Mouse (Mus musculus) G1E (cell line): Measurements from ENCODE around the gene Cbfa2t3. TPM values are rescaled to one million over a fixed set of nuclear protein-coding genes. Genes with fewer than 3 reads are reported as not detected.

Experiments
- ATAC-seq: 2 replicates; pipeline ENCODE4 v1.8.0; 2016; ENCODE audit warnings: mild to moderate bottlenecking; ENCODE audit not compliant: insufficient number of reproducible peaks, poor library complexity, low FRiP score, severe bottlenecking; ENCODE audit errors: extremely low read depth
- DNase-seq: peaks from one replicate; pipeline ENCODE4 v3.0.0; 2012; ENCODE audit warnings: low spot score
- H3K27me3 ChIP-seq: 2 replicates; pipeline ENCODE4 v1.6.1; 2012; ENCODE audit warnings: mild to moderate bottlenecking, low read length, inconsistent platforms; ENCODE audit not compliant: insufficient read depth
- H3K36me3 ChIP-seq: replicated peaks from 2 replicates; pipeline ENCODE3; 2012; ENCODE audit warnings: mild to moderate bottlenecking, inconsistent platforms
- H3K4me1 ChIP-seq: 2 replicates; pipeline ENCODE4 v1.6.1; 2012; ENCODE audit warnings: low read depth, low read length, inconsistent platforms, mixed read lengths; ENCODE audit not compliant: insufficient read depth
- H3K4me3 ChIP-seq: 2 replicates; pipeline ENCODE4 v1.5.1; 2012; ENCODE audit warnings: low read depth, mild to moderate bottlenecking, inconsistent platforms, low read length, moderate library complexity, mixed read lengths
- H3K9me3 ChIP-seq: replicated peaks from 2 replicates; pipeline ENCODE4 v1.6.1; 2012; ENCODE audit warnings: inconsistent platforms
- CTCF ChIP-seq: IDR thresholded peaks from 2 replicates; pipeline ENCODE4 v1.5.1; 2012; ENCODE audit warnings: low read depth, low read length, inconsistent platforms, mixed read lengths
- GATA1 ChIP-seq: IDR thresholded peaks from 2 replicates; pipeline ENCODE4 v1.6.1; 2012; ENCODE audit warnings: borderline replicate concordance, low read length, inconsistent platforms, mixed read lengths
- GATA2 ChIP-seq: IDR thresholded peaks from 2 replicates; pipeline ENCODE4 v1.6.1; 2012; ENCODE audit warnings: low read depth, low read length, inconsistent platforms, borderline replicate concordance
- POLR2AphosphoS5 ChIP-seq: IDR thresholded peaks from 2 replicates; pipeline ENCODE4 v1.6.1; 2012; ENCODE audit warnings: low read depth, low read length, inconsistent platforms; ENCODE audit not compliant: insufficient replicate concordance
- TAL1 ChIP-seq: conservative IDR thresholded peaks from 2 replicates; pipeline ENCODE4 v1.6.1; 2012; ENCODE audit warnings: low read depth, low read length, inconsistent platforms, mixed read lengths
- polyA plus RNA-seq: library from polyadenylated mRNA; stranded (reverse); fragments of >175 nt; gene quantifications from 2 replicates; pipeline ENCODE4 v1.2.3, GENCODE M21; 2012
- total RNA-seq, 2 experiments: library from RNA; stranded (forward) in 1 of 2; stranded (reverse) in 1 of 2; fragments of 200-1000 nt in 1 of 2; fragments of >200 nt in 1 of 2; fragmentation: Nextera tagmentation in 1 of 2; gene quantifications; 2 replicates each; pipeline ENCODE4 v1.2.3; 2014 to 2017

The Cbfa2t3 gene
- total and polyA plus RNA-seq, 3 experiments, result 19.9 to 287 (median 99.0) TPM

DNA sequence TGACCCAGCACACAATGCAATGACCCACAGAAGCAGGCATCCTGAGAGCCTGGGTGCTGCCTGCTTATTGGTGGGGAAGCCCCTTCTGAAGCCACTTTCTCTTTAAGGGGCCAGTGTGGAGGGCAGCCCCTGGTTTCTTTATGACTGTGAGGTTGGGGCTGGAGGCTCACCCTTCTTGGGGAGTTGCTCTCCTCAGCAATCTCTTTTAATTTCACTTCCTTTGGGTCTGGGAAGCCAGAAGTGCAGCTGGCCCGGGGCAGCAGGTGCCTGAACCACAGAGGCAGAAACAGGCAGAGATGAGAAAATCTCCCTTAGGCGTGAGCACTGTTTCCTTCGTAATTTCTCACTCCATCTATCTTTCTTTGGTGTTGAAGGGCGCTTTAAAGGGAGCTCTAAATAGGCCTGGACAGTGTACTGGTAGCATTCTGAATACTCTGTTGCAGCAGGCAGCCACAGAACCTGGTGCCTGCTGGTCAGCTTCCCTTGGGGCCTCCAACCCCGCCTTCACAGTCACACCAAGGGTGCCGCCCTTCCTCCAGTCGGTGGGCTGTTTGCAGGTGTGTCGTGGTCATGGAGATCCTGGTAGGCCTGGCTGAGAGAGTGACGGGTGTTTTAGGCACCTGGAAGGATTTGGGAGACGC lies 3.5 kb upstream of the Cbfa2t3 start:
- peak overlapping the region; percentile 63; the same call in 1 of the 2 replicates for H3K4me3 ChIP-seq
- H3K9me3 ChIP-seq, result no peaks in the 10 kb centered on the region
- peaks cover 10% of the 10 kb centered on the region for H3K36me3 ChIP-seq
- peaks cover 96% of the 10 kb centered on the region for H3K4me1 ChIP-seq
- ATAC-seq, result no peak
- no peaks in the 10 kb centered on the region; the same call in 1 of the 2 replicates for H3K27me3 ChIP-seq
- DNase-seq, result no peak
- TF ChIP-seq GATA1 (no peak), TAL1 (no peak), GATA2 (no peak), POLR2AphosphoS5 (no peak), CTCF (no peak)

GRCm38 (mm10) chr8:122701441-122702185 lies 2.7 kb upstream of the Cbfa2t3 start:
- peaks cover 96% of the 10 kb centered on the region for H3K4me1 ChIP-seq
- TF ChIP-seq POLR2AphosphoS5 (no peak), CTCF (no peak), TAL1 (no peak), GATA1 (no peak), GATA2 (no peak)
- no peak for ATAC-seq

DNA sequence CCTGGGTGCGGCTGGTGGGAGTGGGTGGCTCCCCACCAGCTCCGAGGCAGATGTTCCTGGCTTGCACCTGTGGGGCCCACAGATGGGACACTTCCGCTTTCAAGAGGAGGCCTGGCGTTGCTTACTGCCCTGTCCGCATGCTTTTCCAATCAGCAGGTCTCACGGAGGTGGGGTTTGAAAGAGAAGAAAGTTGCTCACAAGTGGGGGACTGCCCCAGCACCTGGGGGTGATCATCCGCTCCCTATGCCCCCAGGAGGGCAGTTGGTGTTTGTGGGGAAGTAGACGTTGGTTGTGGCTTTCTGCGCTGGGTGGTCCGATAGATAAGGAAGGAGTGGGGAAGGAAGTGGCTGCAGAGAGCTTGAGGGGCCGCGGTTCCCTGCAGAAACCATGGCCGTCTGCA lies 1.7 kb upstream of the Cbfa2t3 start:
- H3K36me3 ChIP-seq, result peaks cover 27% of the 10 kb centered on the region
- H3K9me3 ChIP-seq, result no peaks in the 10 kb centered on the region
- peak; percentile 70 for ATAC-seq
- H3K4me3 ChIP-seq, result peak overlapping the region; percentile 58; the same call in 1 of the 2 replicates
- DNase-seq, result peak; percentile 88
- peaks cover 96% of the 10 kb centered on the region for H3K4me1 ChIP-seq
- H3K27me3 ChIP-seq, result no peaks in the 10 kb centered on the region
- TF ChIP-seq POLR2AphosphoS5, result no peak
- peak; percentile 91 for TF ChIP-seq TAL1

More at GRCm38 (mm10) chr8:122701441-122702185, 2.7 kb upstream of the Cbfa2t3 start:
- Histone ChIP-seq H3K9me3 (no peaks in the 10 kb centered on the region), H3K4me3 (peak overlapping the region; percentile 63; the same call in 1 of the 2 replicates), H3K27me3 (no peaks in the 10 kb centered on the region), H3K36me3 (peaks cover 17% of the 10 kb centered on the region)
- DNase-seq, result no peak

DNA sequence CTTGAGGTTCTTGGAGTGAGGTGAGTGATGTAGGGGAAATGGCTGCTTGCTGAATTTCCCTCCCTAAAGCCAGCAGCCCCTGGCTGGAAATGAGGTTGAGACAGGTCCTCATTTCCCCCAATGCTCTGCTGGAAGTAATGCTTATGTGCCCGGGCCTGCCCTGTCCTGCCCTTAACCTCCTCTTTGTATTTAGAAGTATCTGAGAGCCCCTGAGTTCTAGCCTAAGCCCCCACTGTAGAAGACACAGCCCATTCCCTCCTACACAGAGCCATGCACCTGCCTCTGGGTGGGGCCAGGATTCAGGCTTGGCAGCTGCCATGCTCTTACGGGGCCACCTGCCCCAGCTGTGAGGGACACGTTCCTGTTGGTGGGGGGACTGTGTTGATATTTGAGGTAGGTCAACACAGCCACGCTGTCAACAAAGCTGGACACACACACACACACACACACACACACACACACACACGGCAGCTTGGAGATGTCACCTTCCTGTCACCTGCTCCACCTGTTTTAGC lies 598 bp downstream of the Cbfa2t3 start:
- Histone ChIP-seq H3K9me3 (no peaks in the 10 kb centered on the region), H3K27me3 (no peaks in the 10 kb centered on the region), H3K4me3 (peak overlapping the region; percentile 77), H3K36me3 (peaks cover 50% of the 10 kb centered on the region), H3K4me1 (peaks cover 96% of the 10 kb centered on the region)
- TF ChIP-seq POLR2AphosphoS5 (no peak), GATA2 (no peak), CTCF (no peak), TAL1 (no peak), GATA1 (no peak)
- DNase-seq (no peak), ATAC-seq (no peak)

GRCm38 (mm10) chr8:122697586-122697985 lies 1.3 kb downstream of the Cbfa2t3 start:
- peaks cover 96% of the 10 kb centered on the region for H3K4me1 ChIP-seq
- H3K9me3 ChIP-seq, result no peaks in the 10 kb centered on the region
- no peaks in the 10 kb centered on the region for H3K27me3 ChIP-seq
- no peak for ATAC-seq
- TF ChIP-seq GATA2 (no peak), TAL1 (no peak), POLR2AphosphoS5 (no peak), CTCF (no peak), GATA1 (no peak)
- no peak for DNase-seq
- H3K36me3 ChIP-seq, result peaks cover 57% of the 10 kb centered on the region
- H3K4me3 ChIP-seq, result peak overlapping the region; percentile 77

DNA sequence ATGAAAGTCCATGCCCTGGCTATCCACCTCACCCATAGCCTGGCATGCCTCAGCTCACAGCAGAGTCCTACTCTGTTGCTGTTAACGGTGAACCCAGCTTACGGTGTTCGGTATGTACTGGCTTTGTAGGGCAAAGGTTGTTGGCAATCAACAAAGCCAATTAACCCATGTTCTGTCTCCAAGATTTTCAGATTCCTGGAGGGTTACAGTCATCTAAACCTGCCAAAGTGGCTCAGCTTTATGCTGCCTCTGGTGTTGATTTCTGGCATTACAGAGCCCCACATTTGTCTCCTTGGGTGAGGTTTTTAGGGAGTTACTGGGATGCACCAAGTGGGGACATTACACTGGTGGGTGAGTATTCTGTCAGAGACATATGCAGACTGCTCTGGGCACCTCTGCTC lies 1.7 kb downstream of the Cbfa2t3 start:
- DNase-seq, result no peak
- no peaks in the 10 kb centered on the region for H3K27me3 ChIP-seq
- no peaks in the 10 kb centered on the region for H3K9me3 ChIP-seq
- peaks cover 61% of the 10 kb centered on the region for H3K36me3 ChIP-seq
- peak overlapping the region; percentile 77 for H3K4me3 ChIP-seq
- no peak for ATAC-seq
- TF ChIP-seq TAL1 (no peak), CTCF (peak; percentile 96)
- peaks cover 96% of the 10 kb centered on the region for H3K4me1 ChIP-seq
